Mouse (Mus musculus) neural tube, embryonic 11.5 days (tissue): ENCODE results near the gene Eif1b. TPM values are rescaled to one million over a fixed set of nuclear protein-coding genes. Genes with fewer than 3 reads are reported as not detected.
A peak's percentile ranks its signal among the peaks of the same experiment; 100 is the strongest.
"Not testable (repeated sequence)": the region's sequence is repeated elsewhere in the genome, so short reads cannot be mapped to it uniquely, and the experiment has no call there.

Experiments used
- ATAC-seq: fragments of 200-750 bp; cut with Nextera tagmentation; 2 replicates; pipeline ENCODE4 v1.8.0; 2017; ENCODE audit warnings: moderate number of reproducible peaks, mild to moderate bottlenecking, moderate TSS enrichment, moderate library complexity; ENCODE audit not compliant: insufficient read depth, low FRiP score, low TSS enrichment
- DNase-seq: peaks from one replicate; pipeline ENCODE4 v3.0.0-alpha.2; 2015; ENCODE audit warnings: low spot score
- H3K27ac ChIP-seq: fragments of 300-500 bp; sonication (generic); 2 replicates; pipeline ENCODE4 v1.5.1; 2014; ENCODE audit warnings: low read depth, mild to moderate bottlenecking, low read length
- H3K27me3 ChIP-seq: fragments of 300-500 bp; sonication (generic); 2 replicates; pipeline ENCODE4 v1.6.1; 2014; ENCODE audit warnings: mild to moderate bottlenecking, low read length, mixed read lengths; ENCODE audit not compliant: control insufficient read depth, insufficient read depth
- H3K36me3 ChIP-seq: fragments of 300-500 bp; sonication (generic); 2 replicates; pipeline ENCODE4 v1.6.1; 2014; ENCODE audit warnings: mild to moderate bottlenecking, low read length, moderate library complexity, mixed read lengths; ENCODE audit not compliant: control insufficient read depth, insufficient read depth
- H3K4me1 ChIP-seq: fragments of 300-500 bp; sonication (generic); 2 replicates; pipeline ENCODE4 v1.6.1; 2014; ENCODE audit warnings: low read length, mixed read lengths; ENCODE audit not compliant: control insufficient read depth, insufficient read depth
- H3K4me2 ChIP-seq: fragments of 300-500 bp; sonication (generic); 2 replicates; pipeline ENCODE4 v1.6.1; 2014; ENCODE audit warnings: low read depth, mild to moderate bottlenecking, moderate library complexity
- H3K4me3 ChIP-seq: fragments of 300-500 bp; sonication (generic); 2 replicates; pipeline ENCODE4 v1.5.1; 2014; ENCODE audit warnings: low read depth, low read length
- H3K9ac ChIP-seq: fragments of 300-500 bp; sonication (generic); 2 replicates; pipeline ENCODE4 v1.6.1; 2014; ENCODE audit warnings: mild to moderate bottlenecking, low read length
- H3K9me3 ChIP-seq: fragments of 300-500 bp; sonication (generic); 2 replicates; pipeline ENCODE4 v1.6.1; 2016; ENCODE audit warnings: low read length; ENCODE audit not compliant: control insufficient read depth
- WGBS: fragments of 180-500 bp; shearing (Covaris S2); extraction: QIAGEN DNeasy Blood & Tissue Kit; methylation state at CpG from one replicate; pipeline ENCODE4 v1.1.7; 2014; 5-methylcytosine and 5-hydroxymethylcytosine counted together
- polyA plus RNA-seq: library from polyadenylated mRNA; unstranded; fragments of >200 nt; fragmentation: Nextera tagmentation; extraction: Ambion mirVana; gene quantifications from 2 replicates; pipeline ENCODE4 v1.2.1, GENCODE M21; 2014

Eif1b gene
- polyA plus RNA-seq, 1 experiment from 2014 or later: 248 TPM

- ATAC-seq: no peak
- H3K9me3 ChIP-seq: no peaks in the 10 kb centered on the region
- H3K9ac ChIP-seq: no peak overlapping the region
- no peak overlapping the region for H3K27ac ChIP-seq
- no peaks in the 10 kb centered on the region for H3K36me3 ChIP-seq
- H3K27me3 ChIP-seq: no peaks in the 10 kb centered on the region
- H3K4me3 ChIP-seq: no peak overlapping the region
- no peaks in the 10 kb centered on the region for H3K4me1 ChIP-seq
- DNase-seq: no peak
- 86% methylated on average over 5 of the region's 5 CpGs for WGBS
- no peak overlapping the region for H3K4me2 ChIP-seq
Measured at GRCm38 (mm10) chr9:120530471-120530870, 38.4 kb downstream of the Eif1b start.

GRCm38 (mm10) chr9:120532062-120532461 lies 40.0 kb downstream of the Eif1b start:
- Histone ChIP-seq H3K9me3 (no peaks in the 10 kb centered on the region), H3K27ac (no peak overlapping the region), H3K27me3 (no peaks in the 10 kb centered on the region), H3K36me3 (no peaks in the 10 kb centered on the region), H3K9ac (no peak overlapping the region), H3K4me3 (no peak overlapping the region), H3K4me2 (no peak overlapping the region), H3K4me1 (no peaks in the 10 kb centered on the region)
- DNase-seq: no peak
- 85% methylated on average over 6 of the region's 6 CpGs for WGBS
- no peak for ATAC-seq

GRCm38 (mm10) chr9:120532691-120533090 lies 40.7 kb downstream of the Eif1b start:
- Histone ChIP-seq H3K4me3 (no peak overlapping the region), H3K9ac (no peak overlapping the region), H3K4me2 (no peak overlapping the region), H3K4me1 (no peaks in the 10 kb centered on the region), H3K9me3 (no peaks in the 10 kb centered on the region), H3K27ac (no peak overlapping the region), H3K36me3 (no peaks in the 10 kb centered on the region), H3K27me3 (no peaks in the 10 kb centered on the region)
- no peak for DNase-seq
- no peak for ATAC-seq
- 89% methylated on average over 4 of the region's 6 CpGs for WGBS

GRCm38 (mm10) chr9:120533446-120533950 lies 41.5 kb downstream of the Eif1b start:
- 95% methylated on average over 8 of the region's 8 CpGs for WGBS
- not testable (repeated sequence) for H3K27ac ChIP-seq, H3K4me3 ChIP-seq, ATAC-seq, H3K9me3 ChIP-seq, DNase-seq, H3K4me1 ChIP-seq, H3K4me2 ChIP-seq, H3K9ac ChIP-seq, H3K27me3 ChIP-seq, H3K36me3 ChIP-seq

GRCm38 (mm10) chr9:120539662-120540251 lies 47.7 kb downstream of the Eif1b start, which contains the start of gene Entpd3:
Gene Entpd3 (plus strand): TSS chr9:120539818.
- Histone ChIP-seq H3K27ac (no peak within 1 kb of the TSS), H3K9ac (peak within 1 kb of the TSS; percentile 46), H3K27me3 (peaks cover 15% of the 10 kb centered on the region), H3K4me3 (peak within 1 kb of the TSS; percentile 32), H3K9me3 (no peaks in the 10 kb centered on the region), H3K4me2 (peak within 1 kb of the TSS; percentile 61), H3K36me3 (no peaks in the 10 kb centered on the region), H3K4me1 (peaks cover 7% of the 10 kb centered on the region)
- WGBS: 2% methylated on average over 30 of the region's 31 CpGs
- DNase-seq (peak; percentile 24), ATAC-seq (no peak)

GRCm38 (mm10) chr9:120541411-120541810 lies 49.4 kb downstream of the Eif1b start:
- Histone ChIP-seq H3K9me3 (no peaks in the 10 kb centered on the region), H3K9ac (no peak overlapping the region), H3K27me3 (peaks cover 15% of the 10 kb centered on the region), H3K4me3 (no peak overlapping the region), H3K4me2 (no peak overlapping the region), H3K27ac (no peak overlapping the region), H3K4me1 (peaks cover 7% of the 10 kb centered on the region), H3K36me3 (no peaks in the 10 kb centered on the region)
- DNase-seq (no peak), ATAC-seq (no peak)
- 27% methylated on average over 2 of the region's 2 CpGs for WGBS

GRCm38 (mm10) chr9:120542241-120542640 lies 50.2 kb downstream of the Eif1b start:
- Histone ChIP-seq H3K4me1 (peaks cover 7% of the 10 kb centered on the region), H3K27ac (no peak overlapping the region), H3K4me2 (no peak overlapping the region), H3K36me3 (no peaks in the 10 kb centered on the region), H3K9ac (no peak overlapping the region), H3K4me3 (no peak overlapping the region), H3K9me3 (no peaks in the 10 kb centered on the region), H3K27me3 (peaks cover 15% of the 10 kb centered on the region)
- no peak for DNase-seq
- no peak for ATAC-seq
- 26% methylated on average over 6 of the region's 6 CpGs for WGBS

Other genes starting within 250 kb of the Eif1b start
- gene Myrip, start 190.7 kb upstream of the Eif1b start, polyA plus RNA-seq: 0.88 and 1.4 TPM in 2 replicates
- 0.17 and 0.18 TPM in 2 replicates for gene Entpd3, start 47.6 kb downstream of the Eif1b start, polyA plus RNA-seq
- 750 and 805 TPM in 2 replicates for gene Rpl14, start 79.2 kb downstream of the Eif1b start, polyA plus RNA-seq